Mouse (Mus musculus) embryo, embryonic 10.5 days (tissue): ENCODE data around the gene H2-Ab1.
"Not testable (repeated sequence)": the region's sequence is repeated elsewhere in the genome, so short reads cannot be mapped to it uniquely, and the experiment has no call there.

Experiments used
- DNase-seq: peaks from one replicate; pipeline ENCODE4 v3.0.0-alpha.2; 2015; ENCODE audit warnings: low spot score

H2-Ab1 gene

GRCm38 (mm10) chr17:34309225-34309624 lies 51.7 kb downstream of the H2-Ab1 start:
- DNase-seq, result no peak

- peak; percentile 74 for DNase-seq
Observed at GRCm38 (mm10) chr17:34309683-34310385, 52.3 kb downstream of the H2-Ab1 start.

- DNase-seq, result not testable (repeated sequence)
Observed at GRCm38 (mm10) chr17:34310526-34310925, 53.0 kb downstream of the H2-Ab1 start.

GRCm38 (mm10) chr17:34312185-34312584 lies 54.7 kb downstream of the H2-Ab1 start:
- DNase-seq, result no peak

GRCm38 (mm10) chr17:34313393-34313792 lies 55.9 kb downstream of the H2-Ab1 start:
- DNase-seq, result peak; percentile 82

GRCm38 (mm10) chr17:34314286-34314685 lies 56.8 kb downstream of the H2-Ab1 start:
- DNase-seq, result no peak

GRCm38 (mm10) chr17:34315512-34315911 lies 58.0 kb downstream of the H2-Ab1 start:
- DNase-seq, result no peak

- no peak for DNase-seq
Observed at GRCm38 (mm10) chr17:34316697-34317096, 59.2 kb downstream of the H2-Ab1 start.

GRCm38 (mm10) chr17:34317275-34317674 lies 59.8 kb downstream of the H2-Ab1 start:
- DNase-seq, result no peak
